Mouse (Mus musculus): ENCODE results near the gene Cuta.
A peak's percentile ranks its signal among the peaks of the same experiment; 100 is the strongest.
"Not testable (repeated sequence)": the region's sequence is repeated elsewhere in the genome, so short reads cannot be mapped to it uniquely, and the experiment has no call there.

Cuta gene

GRCm38 (mm10) chr17:26939178-26939972 lies at the start of gene Cuta:
Gene Cuta (minus strand): TSS chr17:26939569.
- DNase-seq, result peak; percentile 99 to 100

- DNase-seq, result no peak
Measured at GRCm38 (mm10) chr17:26985503-26986179, 46.3 kb upstream of the Cuta start.

GRCm38 (mm10) chr17:26983382-26983781 lies 44.0 kb upstream of the Cuta start:
- no peak for DNase-seq

GRCm38 (mm10) chr17:26981050-26981449 lies 41.7 kb upstream of the Cuta start:
- DNase-seq, result peak; percentile 32 to 37

- DNase-seq, result no peak
Measured at GRCm38 (mm10) chr17:26979426-26979825, 40.1 kb upstream of the Cuta start.

- DNase-seq, result not testable (repeated sequence)
Measured at GRCm38 (mm10) chr17:26977354-26977753, 38.0 kb upstream of the Cuta start.

- no peak for DNase-seq
Measured at GRCm38 (mm10) chr17:26975415-26975814, 36.0 kb upstream of the Cuta start.

GRCm38 (mm10) chr17:26974547-26974946 lies 35.2 kb upstream of the Cuta start:
- no peak for DNase-seq

GRCm38 (mm10) chr17:26972703-26973574 lies 33.6 kb upstream of the Cuta start, which contains the start of gene Zbtb9:
Gene Zbtb9 (plus strand): TSS chr17:26973167.
- peak; percentile 96 to 98 for DNase-seq

- DNase-seq, result no peak
Measured at GRCm38 (mm10) chr17:26972107-26972506, 32.7 kb upstream of the Cuta start.

GRCm38 (mm10) chr17:26971247-26971905 lies 32.0 kb upstream of the Cuta start:
- no peak for DNase-seq

GRCm38 (mm10) chr17:26970221-26970620 lies 30.9 kb upstream of the Cuta start:
- no peak for DNase-seq

- DNase-seq, result no peak
Measured at GRCm38 (mm10) chr17:26969257-26969656, 29.9 kb upstream of the Cuta start.

GRCm38 (mm10) chr17:26968200-26968611 lies 28.8 kb upstream of the Cuta start:
- no peak for DNase-seq

- DNase-seq, result no peak
Measured at GRCm38 (mm10) chr17:26967477-26967876, 28.1 kb upstream of the Cuta start.

- no peak for DNase-seq
Measured at GRCm38 (mm10) chr17:26966993-26967392, 27.6 kb upstream of the Cuta start.

- DNase-seq, result no peak
Measured at GRCm38 (mm10) chr17:26961572-26962240, 22.3 kb upstream of the Cuta start.

GRCm38 (mm10) chr17:26959815-26960214 lies 20.4 kb upstream of the Cuta start:
- no peak for DNase-seq

- DNase-seq, result no peak
Measured at GRCm38 (mm10) chr17:26958880-26959279, 19.5 kb upstream of the Cuta start.

GRCm38 (mm10) chr17:26957872-26958271 lies 18.5 kb upstream of the Cuta start:
- no peak for DNase-seq

- no peak for DNase-seq
Measured at GRCm38 (mm10) chr17:26956895-26957294, 17.5 kb upstream of the Cuta start.

- DNase-seq, result no peak
Measured at GRCm38 (mm10) chr17:26956309-26956708, 16.9 kb upstream of the Cuta start.

All from thymus, postnatal 36 days (tissue).